Mouse (Mus musculus) liver, embryonic 16.5 days (tissue): ENCODE measurements around the gene Casz1. TPM values are rescaled to one million over a fixed set of nuclear protein-coding genes. Genes with fewer than 3 reads are reported as not detected.

Experiments used
- ATAC-seq: fragments of 200-750 bp; cut with Nextera tagmentation; 2 replicates; pipeline ENCODE4 v1.8.0; 2017; ENCODE audit warnings: low read depth, mild to moderate bottlenecking, moderate number of reproducible peaks, moderate library complexity
- H3K27ac ChIP-seq: fragments of 300-500 bp; sonication (generic); 2 replicates; pipeline ENCODE4 v1.5.1; 2014; ENCODE audit warnings: mild to moderate bottlenecking, low read length
- H3K27me3 ChIP-seq: fragments of 300-500 bp; sonication (generic); 2 replicates; pipeline ENCODE4 v1.6.1; 2014; ENCODE audit warnings: low read depth, low read length, mixed read lengths; ENCODE audit not compliant: control insufficient read depth, insufficient read depth
- H3K36me3 ChIP-seq: fragments of 300-500 bp; sonication (generic); 2 replicates; pipeline ENCODE4 v1.6.1; 2014; ENCODE audit warnings: mild to moderate bottlenecking; ENCODE audit not compliant: control insufficient read depth, insufficient read depth
- H3K4me1 ChIP-seq: fragments of 300-500 bp; sonication (generic); 2 replicates; pipeline ENCODE4 v1.6.1; 2014; ENCODE audit warnings: low read depth, low read length, mixed read lengths; ENCODE audit not compliant: control insufficient read depth
- H3K4me2 ChIP-seq: fragments of 300-500 bp; sonication (generic); 2 replicates; pipeline ENCODE4 v1.6.1; 2014; ENCODE audit warnings: low read depth, low read length, mixed read lengths
- H3K4me3 ChIP-seq: fragments of 300-500 bp; sonication (generic); 2 replicates; pipeline ENCODE4 v1.5.1; 2014; ENCODE audit warnings: low read depth, mild to moderate bottlenecking, low read length
- H3K9ac ChIP-seq: fragments of 300-500 bp; sonication (generic); 2 replicates; pipeline ENCODE4 v1.6.1; 2014; ENCODE audit warnings: low read depth, low read length
- H3K9me3 ChIP-seq: fragments of 300-500 bp; sonication (generic); replicated peaks from 2 replicates; pipeline ENCODE4 v1.6.1; 2016; ENCODE audit warnings: low read length; ENCODE audit not compliant: control insufficient read depth
- WGBS: fragments of 180-500 bp; shearing (Covaris S2); extraction: QIAGEN DNeasy Blood & Tissue Kit; methylation state at CpG from one replicate; pipeline ENCODE4 v1.1.7; 2014; ENCODE audit not compliant: insufficient replicate concordance; 5-methylcytosine and 5-hydroxymethylcytosine counted together
- polyA plus RNA-seq: library from polyadenylated mRNA; unstranded; fragments of >200 nt; fragmentation: Nextera tagmentation; extraction: Ambion mirVana; gene quantifications from 2 replicates; pipeline ENCODE4 v1.2.1, GENCODE M21; 2015

Gene Casz1
- polyA plus RNA-seq, 1 experiment from 2014 or later, result 0.51 TPM

DNA sequence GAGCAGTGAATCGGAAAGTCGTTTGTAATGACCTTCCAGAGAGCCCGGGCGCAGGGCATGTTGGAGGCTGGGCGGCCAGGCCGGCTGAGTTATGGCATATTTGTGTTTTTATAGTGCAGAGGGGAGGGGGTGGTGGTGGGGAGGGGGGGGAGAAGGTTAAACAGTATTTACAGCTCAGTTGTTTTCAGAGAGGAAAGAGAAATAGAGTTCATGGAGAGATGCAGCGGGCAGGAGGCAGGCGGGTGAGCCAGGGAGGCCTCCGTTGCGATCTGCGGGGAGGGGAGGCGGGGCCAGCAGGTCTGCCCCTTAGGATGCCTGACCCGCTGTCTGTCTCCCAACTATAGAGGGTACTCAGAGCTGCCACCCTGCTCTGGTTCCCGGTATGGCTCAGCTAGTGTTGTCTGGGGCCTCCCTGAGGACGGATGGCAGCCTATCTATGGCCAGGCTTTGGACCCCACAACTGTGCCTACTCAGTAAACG, 118.0 kb downstream of the Casz1 start:
- 20% methylated on average over 16 of the region's 16 CpGs for WGBS
- Histone ChIP-seq H3K4me1 (peaks cover 4% of the 10 kb centered on the region), H3K4me3 (no peak overlapping the region), H3K4me2 (no peak overlapping the region; the same call in 1 of the 2 replicates), H3K9me3 (no peaks in the 10 kb centered on the region), H3K27ac (no peak overlapping the region), H3K9ac (no peak overlapping the region), H3K36me3 (no peaks in the 10 kb centered on the region), H3K27me3 (peaks cover 8% of the 10 kb centered on the region)
- ATAC-seq, result no peak

GRCm38 (mm10) chr4:148923414-148923813, 119.2 kb downstream of the Casz1 start:
- Histone ChIP-seq H3K36me3 (no peaks in the 10 kb centered on the region), H3K4me3 (no peak overlapping the region), H3K9me3 (no peaks in the 10 kb centered on the region), H3K27ac (no peak overlapping the region), H3K4me2 (no peak overlapping the region), H3K4me1 (peaks cover 4% of the 10 kb centered on the region), H3K9ac (no peak overlapping the region), H3K27me3 (peaks cover 8% of the 10 kb centered on the region)
- no peak for ATAC-seq
- 49% methylated on average over 9 of the region's 9 CpGs for WGBS

DNA sequence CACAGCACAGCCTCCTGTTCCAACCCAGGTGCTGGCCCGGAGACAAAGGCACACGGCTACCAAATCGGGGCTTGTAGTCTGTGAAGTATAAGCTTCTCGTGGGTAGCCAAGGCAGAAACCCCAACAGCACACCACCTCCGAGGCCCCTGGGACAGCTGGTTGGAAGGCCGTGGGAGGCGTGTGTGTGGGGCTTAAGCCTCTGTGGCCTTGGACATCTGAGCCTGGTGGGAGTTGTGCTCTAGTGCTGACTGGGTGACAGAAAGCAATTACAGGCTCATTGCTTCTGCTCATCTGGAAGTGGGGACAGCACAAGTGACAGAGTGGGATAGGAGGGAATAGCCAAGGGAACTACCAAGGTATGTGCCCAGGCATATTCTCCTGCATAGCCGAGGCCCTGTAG, 119.7 kb downstream of the Casz1 start:
- H3K9ac ChIP-seq, result no peak overlapping the region
- peaks cover 8% of the 10 kb centered on the region for H3K27me3 ChIP-seq
- H3K27ac ChIP-seq, result no peak overlapping the region
- WGBS, result 52% methylated on average over 8 of the region's 8 CpGs
- H3K9me3 ChIP-seq, result no peaks in the 10 kb centered on the region
- H3K4me3 ChIP-seq, result no peak overlapping the region
- peaks cover 4% of the 10 kb centered on the region for H3K4me1 ChIP-seq
- no peak overlapping the region for H3K4me2 ChIP-seq
- no peaks in the 10 kb centered on the region for H3K36me3 ChIP-seq
- ATAC-seq, result no peak

DNA sequence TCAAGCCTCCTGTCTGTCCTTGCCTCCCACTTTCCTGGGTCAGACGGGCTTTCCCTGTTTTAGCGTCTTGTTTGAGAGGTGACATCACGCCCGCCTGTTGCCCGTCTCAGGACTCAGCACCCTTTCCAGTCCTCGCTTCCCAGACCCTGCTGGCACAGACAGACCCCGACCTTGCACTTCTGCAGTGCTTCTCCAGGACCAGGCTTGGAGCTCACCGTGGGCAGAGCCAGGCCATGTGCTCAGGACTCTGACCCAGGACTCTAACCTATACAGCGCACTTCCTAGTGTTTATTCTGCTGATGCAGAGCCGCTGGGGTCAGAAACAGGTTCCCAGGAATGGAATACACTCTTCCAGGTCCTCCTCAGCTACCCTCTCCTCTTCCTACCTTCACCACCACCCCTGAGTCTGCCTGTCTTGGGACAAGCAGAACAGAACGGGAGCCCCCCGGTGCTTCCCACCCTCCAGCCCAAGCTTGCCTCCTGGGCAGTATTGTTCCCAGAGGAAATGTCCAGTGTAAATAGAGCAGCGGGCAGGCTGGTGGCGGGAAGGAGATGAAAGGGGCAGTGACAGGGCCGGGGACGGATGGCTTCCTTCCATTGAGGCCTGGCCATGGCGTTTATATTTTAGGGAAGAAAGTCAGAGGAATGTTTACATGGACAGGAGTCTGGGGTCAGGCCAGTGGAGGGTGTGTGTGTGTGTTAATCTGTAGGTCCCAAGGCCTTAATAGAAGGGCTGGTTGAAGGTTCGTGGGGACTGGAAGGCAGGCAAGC, 121.5 kb downstream of the Casz1 start:
- no peaks in the 10 kb centered on the region for H3K36me3 ChIP-seq
- H3K9me3 ChIP-seq, result no peaks in the 10 kb centered on the region
- no peak overlapping the region for H3K9ac ChIP-seq
- whole genome bisulfite sequencing, result 42% methylated on average over 18 of the region's 18 CpGs
- H3K4me2 ChIP-seq, result no peak overlapping the region
- ATAC-seq, result peak; percentile 74
- H3K4me1 ChIP-seq, result peaks cover 4% of the 10 kb centered on the region
- H3K4me3 ChIP-seq, result no peak overlapping the region
- H3K27ac ChIP-seq, result no peak overlapping the region
- peaks cover 8% of the 10 kb centered on the region for H3K27me3 ChIP-seq

GRCm38 (mm10) chr4:148926459-148926858, 122.2 kb downstream of the Casz1 start:
- ATAC-seq, result no peak
- Histone ChIP-seq H3K36me3 (no peaks in the 10 kb centered on the region), H3K9ac (no peak overlapping the region), H3K9me3 (no peaks in the 10 kb centered on the region), H3K27ac (no peak overlapping the region), H3K4me3 (no peak overlapping the region), H3K4me2 (no peak overlapping the region), H3K27me3 (peaks cover 5% of the 10 kb centered on the region), H3K4me1 (peaks cover 4% of the 10 kb centered on the region)
- WGBS, result 47% methylated on average over 8 of the region's 8 CpGs

DNA sequence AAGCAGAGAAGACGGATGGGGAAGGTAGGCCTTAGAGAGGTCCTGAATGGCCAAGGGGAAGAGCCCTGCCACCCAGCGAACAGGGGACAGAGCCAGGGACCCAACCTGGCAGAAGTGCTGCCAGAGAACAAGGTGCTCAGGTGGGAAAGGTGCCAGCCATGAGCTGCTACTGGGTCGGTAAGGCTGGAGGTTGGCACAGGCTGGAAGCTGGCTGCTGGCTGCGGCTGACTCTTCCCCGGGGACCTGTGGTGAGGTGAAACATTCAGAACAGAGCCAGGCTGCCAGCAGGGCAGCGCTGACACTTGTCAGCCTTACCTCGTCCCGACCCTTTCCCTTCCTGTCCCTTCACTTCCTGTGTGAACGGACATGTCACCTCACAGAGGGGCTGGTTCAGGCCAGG, 124.1 kb downstream of the Casz1 start:
- Histone ChIP-seq H3K9ac (no peak overlapping the region), H3K9me3 (no peaks in the 10 kb centered on the region), H3K4me1 (peaks cover 4% of the 10 kb centered on the region), H3K27ac (no peak overlapping the region), H3K4me2 (no peak overlapping the region), H3K4me3 (no peak overlapping the region), H3K36me3 (no peaks in the 10 kb centered on the region), H3K27me3 (no peaks in the 10 kb centered on the region)
- ATAC-seq, result no peak
- 28% methylated on average over 9 of the region's 9 CpGs for WGBS

DNA sequence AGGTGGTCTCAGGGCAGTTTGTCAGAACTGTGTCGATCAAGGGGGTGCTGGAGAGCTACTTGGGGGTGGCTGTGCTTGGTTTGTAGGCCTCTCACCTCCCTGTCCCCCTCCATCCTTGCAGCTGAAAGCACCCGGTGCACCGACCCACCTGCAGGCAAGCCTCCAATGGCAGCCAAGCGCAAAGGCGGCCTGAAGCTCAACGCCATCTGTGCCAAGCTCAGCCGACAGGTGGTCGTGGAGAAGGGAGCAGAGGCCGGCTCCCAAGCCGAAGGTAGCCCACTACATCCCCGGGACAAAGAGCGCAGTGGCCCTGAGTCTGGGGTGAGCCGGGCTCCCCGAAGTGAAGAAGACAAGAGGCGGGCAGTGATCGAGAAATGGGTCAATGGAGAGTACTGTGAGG, 124.6 kb downstream of the Casz1 start:
- WGBS, result 79% methylated on average over 16 of the region's 16 CpGs
- no peaks in the 10 kb centered on the region for H3K9me3 ChIP-seq
- H3K36me3 ChIP-seq, result no peaks in the 10 kb centered on the region
- H3K4me1 ChIP-seq, result peaks cover 4% of the 10 kb centered on the region
- ATAC-seq, result no peak
- no peaks in the 10 kb centered on the region for H3K27me3 ChIP-seq
- H3K4me2 ChIP-seq, result no peak overlapping the region
- H3K27ac ChIP-seq, result no peak overlapping the region
- no peak overlapping the region for H3K4me3 ChIP-seq
- H3K9ac ChIP-seq, result no peak overlapping the region

DNA sequence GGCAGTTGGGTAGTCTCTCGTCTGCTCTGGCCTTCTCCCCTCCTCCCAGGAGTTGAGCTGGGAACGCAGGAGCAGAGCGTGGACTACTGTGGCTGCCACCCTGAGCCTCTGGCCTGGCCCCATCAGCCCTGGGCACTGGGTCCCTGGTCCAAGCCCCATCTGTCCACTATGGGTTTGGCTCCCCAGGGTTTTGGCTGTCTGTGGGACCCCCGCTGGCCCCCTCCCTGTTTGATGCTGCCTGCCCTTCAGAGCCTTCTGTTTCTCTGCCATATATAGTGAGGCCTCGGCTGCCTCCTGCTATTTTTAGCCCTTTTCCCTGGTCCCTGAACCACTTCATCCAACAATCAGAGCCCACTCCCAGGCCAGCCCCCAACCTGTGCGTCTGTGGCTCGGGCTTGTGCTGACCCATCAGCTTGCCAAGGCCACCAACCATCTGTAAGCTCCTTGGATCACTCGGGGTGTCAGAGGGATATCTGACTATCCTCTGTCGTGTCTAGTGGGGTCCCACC, 126.5 kb downstream of the Casz1 start:
- H3K9ac ChIP-seq, result no peak overlapping the region

DNA sequence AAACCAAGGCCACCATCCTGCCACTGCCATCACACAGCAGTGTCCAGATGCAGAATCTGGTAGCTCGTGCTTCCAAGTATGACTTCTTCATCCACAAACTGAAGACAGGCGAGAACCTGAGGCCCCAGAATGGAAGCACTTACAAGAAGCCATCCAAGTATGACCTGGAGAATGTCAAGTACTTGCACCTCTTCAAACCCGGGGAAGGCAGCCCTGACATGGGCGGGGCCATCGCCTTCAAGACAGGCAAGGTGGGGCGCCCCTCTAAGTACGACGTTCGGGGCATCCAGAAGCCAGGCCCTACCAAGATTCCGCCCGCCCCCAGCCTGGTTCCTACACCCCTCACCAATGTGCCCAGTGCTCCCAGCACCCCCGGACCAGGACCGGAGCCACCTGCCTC, 128.9 kb downstream of the Casz1 start:
- Histone ChIP-seq H3K9ac (no peak overlapping the region), H3K27ac (no peak overlapping the region), H3K27me3 (no peaks in the 10 kb centered on the region), H3K4me3 (no peak overlapping the region), H3K36me3 (no peaks in the 10 kb centered on the region), H3K4me2 (no peak overlapping the region), H3K4me1 (no peaks in the 10 kb centered on the region; the same call in 1 of the 2 replicates), H3K9me3 (no peaks in the 10 kb centered on the region)
- WGBS, result 74% methylated on average over 13 of the region's 13 CpGs
- ATAC-seq, result no peak

More for the DNA sequence above, 126.5 kb downstream of the Casz1 start:
- Histone ChIP-seq H3K27ac (no peak overlapping the region), H3K4me2 (no peak overlapping the region), H3K9me3 (no peaks in the 10 kb centered on the region), H3K4me3 (no peak overlapping the region), H3K27me3 (no peaks in the 10 kb centered on the region), H3K4me1 (peaks cover 4% of the 10 kb centered on the region), H3K36me3 (no peaks in the 10 kb centered on the region)
- 53% methylated on average over 9 of the region's 9 CpGs for WGBS
- no peak for ATAC-seq
